Mouse (Mus musculus): Measurements from ENCODE around the gene D630039A03Rik. TPM values are rescaled to one million over a fixed set of nuclear protein-coding genes. Genes with fewer than 3 reads are reported as not detected.

The D630039A03Rik gene
- total RNA-seq, 1 experiment: 0.27 TPM

GRCm38 (mm10) chr4:57954991-57955390, 38.9 kb upstream of the D630039A03Rik start:
- H3K27ac ChIP-seq (ENCODE audit: insufficient read depth, low read depth, low read length, poor library complexity, severe bottlenecking): no peak overlapping the region
- peaks cover 20% of the 10 kb centered on the region for H3K36me3 ChIP-seq (ENCODE audit: control insufficient read depth, insufficient read depth, low read length, poor library complexity, severe bottlenecking)
- H3K4me1 ChIP-seq (ENCODE audit: control insufficient read depth in 2 of 2, insufficient read depth in 2 of 2, low read length in 2 of 2, poor library complexity in 1 of 2): peaks cover 4 to 7% of the 10 kb centered on the region in 2 experiments; a peak in 2 of 4 replicates
- no peak for DNase-seq (ENCODE audit: low read depth, low spot score)
- no peaks in the 10 kb centered on the region for H3K9me3 ChIP-seq (ENCODE audit: control insufficient read depth, insufficient read depth, low read depth, low read length)
- in situ Hi-C loops (cut with MboI; ENCODE audit: low sequenced_read_pairs in 2 of 2, unreplicated experiment in 2 of 2): no loop called here
- no peak for TF ChIP-seq ZC3H11A (IDR thresholded peaks at IDR 0.05; ENCODE audit: borderline replicate concordance, low read depth, low read length)
- TF ChIP-seq HCFC1 (IDR thresholded peaks at IDR 0.05; ENCODE audit: borderline replicate concordance, insufficient read depth, low read length): no peak
- TF ChIP-seq ZNF384 (IDR thresholded peaks at IDR 0.05; ENCODE audit: low read depth, low read length): no peak
- TF ChIP-seq MAFK (IDR thresholded peaks at IDR 0.05; ENCODE audit: insufficient read depth, low read depth, low read length): no peak
- no peak for TF ChIP-seq CHD2 (IDR thresholded peaks at IDR 0.05; ENCODE audit: low read depth, low read length)
- peak overlapping the region; percentile 83 to 92 for H3K4me3 ChIP-seq (ENCODE audit: insufficient read depth in 1 of 2, low read depth in 1 of 2, low read length in 2 of 2, poor library complexity in 1 of 2, severe bottlenecking in 1 of 2)
- peak overlapping the region; percentile 90 for H3K9ac ChIP-seq (ENCODE audit: insufficient read depth, low read depth, low read length, poor library complexity, severe bottlenecking)

- Histone ChIP-seq H3K27ac (ENCODE audit: insufficient read depth, low read depth, low read length, poor library complexity, severe bottlenecking) (no peak overlapping the region), H3K4me1 (ENCODE audit: control insufficient read depth in 2 of 2, insufficient read depth in 2 of 2, low read length in 2 of 2, poor library complexity in 1 of 2) (peaks cover 4 to 7% of the 10 kb centered on the region in 2 experiments; a peak in 2 of 4 replicates), H3K9me3 (ENCODE audit: control insufficient read depth, insufficient read depth, low read depth, low read length) (no peaks in the 10 kb centered on the region), H3K4me3 (ENCODE audit: insufficient read depth in 1 of 2, low read depth in 1 of 2, low read length in 2 of 2, poor library complexity in 1 of 2, severe bottlenecking in 1 of 2) (peak overlapping the region; percentile 83 to 92), H3K9ac (ENCODE audit: insufficient read depth, low read depth, low read length, poor library complexity, severe bottlenecking) (peak overlapping the region; percentile 90; the same call in 1 of the 2 replicates), H3K36me3 (ENCODE audit: control insufficient read depth, insufficient read depth, low read length, poor library complexity, severe bottlenecking) (peaks cover 24% of the 10 kb centered on the region)
- TF ChIP-seq HCFC1 (IDR thresholded peaks at IDR 0.05; ENCODE audit: borderline replicate concordance, insufficient read depth, low read length) (no peak), CHD2 (IDR thresholded peaks at IDR 0.05; ENCODE audit: low read depth, low read length) (no peak), ZC3H11A (IDR thresholded peaks at IDR 0.05; ENCODE audit: borderline replicate concordance, low read depth, low read length) (no peak), ZNF384 (IDR thresholded peaks at IDR 0.05; ENCODE audit: low read depth, low read length) (no peak), MAFK (IDR thresholded peaks at IDR 0.05; ENCODE audit: insufficient read depth, low read depth, low read length) (no peak)
- DNase-seq (ENCODE audit: low read depth, low spot score): no peak
- in situ Hi-C loops (cut with MboI; ENCODE audit: low sequenced_read_pairs in 2 of 2, unreplicated experiment in 2 of 2): no loop called here
Measured at GRCm38 (mm10) chr4:57954580-57954979, 38.5 kb upstream of the D630039A03Rik start.

GRCm38 (mm10) chr4:57953796-57954195, 37.7 kb upstream of the D630039A03Rik start:
- no peak overlapping the region for H3K9ac ChIP-seq (ENCODE audit: insufficient read depth, low read depth, low read length, poor library complexity, severe bottlenecking)
- peaks cover 4 to 7% of the 10 kb centered on the region in 2 experiments; a peak in 2 of 4 replicates for H3K4me1 ChIP-seq (ENCODE audit: control insufficient read depth in 2 of 2, insufficient read depth in 2 of 2, low read length in 2 of 2, poor library complexity in 1 of 2)
- in situ Hi-C loops (cut with MboI; ENCODE audit: low sequenced_read_pairs in 2 of 2, unreplicated experiment in 2 of 2): no loop called here
- DNase-seq (ENCODE audit: low read depth, low spot score): no peak
- peak overlapping the region; percentile 83 to 92 for H3K4me3 ChIP-seq (ENCODE audit: insufficient read depth in 1 of 2, low read depth in 1 of 2, low read length in 2 of 2, poor library complexity in 1 of 2, severe bottlenecking in 1 of 2)
- TF ChIP-seq CHD2 (IDR thresholded peaks at IDR 0.05; ENCODE audit: low read depth, low read length): no peak
- TF ChIP-seq MAFK (IDR thresholded peaks at IDR 0.05; ENCODE audit: insufficient read depth, low read depth, low read length): no peak
- no peak for TF ChIP-seq ZNF384 (IDR thresholded peaks at IDR 0.05; ENCODE audit: low read depth, low read length)
- no peak for TF ChIP-seq HCFC1 (IDR thresholded peaks at IDR 0.05; ENCODE audit: borderline replicate concordance, insufficient read depth, low read length)
- H3K36me3 ChIP-seq (ENCODE audit: control insufficient read depth, insufficient read depth, low read length, poor library complexity, severe bottlenecking): peaks cover 28% of the 10 kb centered on the region
- no peaks in the 10 kb centered on the region for H3K9me3 ChIP-seq (ENCODE audit: control insufficient read depth, insufficient read depth, low read depth, low read length)
- no peak overlapping the region for H3K27ac ChIP-seq (ENCODE audit: insufficient read depth, low read depth, low read length, poor library complexity, severe bottlenecking)

- in situ Hi-C loops (cut with MboI; ENCODE audit: low sequenced_read_pairs in 2 of 2, unreplicated experiment in 2 of 2): no loop called here
- Histone ChIP-seq H3K9ac (ENCODE audit: insufficient read depth, low read depth, low read length, poor library complexity, severe bottlenecking) (no peak overlapping the region), H3K27ac (ENCODE audit: insufficient read depth, low read depth, low read length, poor library complexity, severe bottlenecking) (no peak overlapping the region), H3K9me3 (ENCODE audit: control insufficient read depth, insufficient read depth, low read depth, low read length) (no peaks in the 10 kb centered on the region), H3K4me3 (ENCODE audit: insufficient read depth in 1 of 2, low read depth in 1 of 2, low read length in 2 of 2, poor library complexity in 1 of 2, severe bottlenecking in 1 of 2) (no peak overlapping the region), H3K4me1 (ENCODE audit: control insufficient read depth in 2 of 2, insufficient read depth in 2 of 2, low read length in 2 of 2, poor library complexity in 1 of 2) (peaks cover 3 to 7% of the 10 kb centered on the region in 2 experiments; a peak in 2 of 4 replicates), H3K36me3 (ENCODE audit: control insufficient read depth, insufficient read depth, low read length, poor library complexity, severe bottlenecking) (peaks cover 36% of the 10 kb centered on the region)
- TF ChIP-seq CHD2 (IDR thresholded peaks at IDR 0.05; ENCODE audit: low read depth, low read length): no peak
- TF ChIP-seq HCFC1 (IDR thresholded peaks at IDR 0.05; ENCODE audit: borderline replicate concordance, insufficient read depth, low read length): no peak
- TF ChIP-seq ZNF384 (IDR thresholded peaks at IDR 0.05; ENCODE audit: low read depth, low read length): no peak
- TF ChIP-seq MAFK (IDR thresholded peaks at IDR 0.05; ENCODE audit: insufficient read depth, low read depth, low read length): no peak
- no peak for TF ChIP-seq ZC3H11A (IDR thresholded peaks at IDR 0.05; ENCODE audit: borderline replicate concordance, low read depth, low read length)
- DNase-seq (ENCODE audit: low read depth, low spot score): no peak
Measured at GRCm38 (mm10) chr4:57952891-57953290, 36.8 kb upstream of the D630039A03Rik start.
